Mouse (Mus musculus) embryonic facial prominence, embryonic 10.5 days (tissue): ENCODE results near the gene Aqp7. TPM values are rescaled to one million over a fixed set of nuclear protein-coding genes. Genes with fewer than 3 reads are reported as not detected.

Source experiments
- DNase-seq: peaks from one replicate; pipeline ENCODE4 v3.0.0-alpha.2; 2017; ENCODE audit warnings: low spot score
- H3K27ac ChIP-seq: fragments of 300-500 bp; sonication (generic); replicated peaks from 2 replicates; pipeline ENCODE4 v1.5.1; 2016; ENCODE audit warnings: mild to moderate bottlenecking
- H3K27me3 ChIP-seq: fragments of 300-500 bp; sonication (generic); replicated peaks from 2 replicates; pipeline ENCODE4 v1.6.1; 2016; ENCODE audit warnings: low read depth, mild to moderate bottlenecking; ENCODE audit not compliant: poor library complexity, severe bottlenecking
- H3K36me3 ChIP-seq: fragments of 300-500 bp; sonication (generic); replicated peaks from 2 replicates; pipeline ENCODE4 v1.6.1; 2016; ENCODE audit warnings: mild to moderate bottlenecking, moderate library complexity
- H3K4me1 ChIP-seq: fragments of 300-500 bp; sonication (generic); 2 replicates; pipeline ENCODE4 v1.6.1; 2016
- H3K4me3 ChIP-seq: fragments of 300-500 bp; sonication (generic); 2 replicates; pipeline ENCODE4 v1.5.1; 2016; ENCODE audit warnings: mild to moderate bottlenecking, moderate library complexity
- H3K9me3 ChIP-seq: fragments of 300-500 bp; sonication (generic); 2 replicates; pipeline ENCODE4 v1.6.1; 2016; ENCODE audit warnings: mild to moderate bottlenecking
- WGBS: fragments of 180-500 bp; shearing (Covaris S2); methylation state at CpG from one replicate; pipeline ENCODE4 v1.1.7; 2016; 5-methylcytosine and 5-hydroxymethylcytosine counted together
- polyA plus RNA-seq: library from polyadenylated mRNA; unstranded; fragments of >200 nt; fragmentation: Nextera tagmentation; extraction: Ambion mirVana; gene quantifications from 2 replicates; pipeline ENCODE4 v1.2.1, GENCODE M21; 2016

Gene Aqp7
- polyA plus RNA-seq, 1 experiment from 2014 or later = not detected

- 78% methylated on average over 13 of the region's 13 CpGs for WGBS
- Histone ChIP-seq H3K36me3 (no peaks in the 10 kb centered on the region), H3K27ac (no peak overlapping the region)
Observed at GRCm38 (mm10) chr4:41055111-41055510, 7.2 kb upstream of the Aqp7 start.

GRCm38 (mm10) chr4:41051781-41052180 is 3.8 kb upstream of the Aqp7 start:
- DNase-seq = no peak
- Histone ChIP-seq H3K27me3 (no peaks in the 10 kb centered on the region), H3K9me3 (no peaks in the 10 kb centered on the region), H3K27ac (no peak overlapping the region), H3K4me3 (no peak overlapping the region), H3K4me1 (peaks cover 26% of the 10 kb centered on the region), H3K36me3 (no peaks in the 10 kb centered on the region)
- WGBS = 73% methylated on average over 7 of the region's 7 CpGs

More at GRCm38 (mm10) chr4:41055111-41055510, 7.2 kb upstream of the Aqp7 start:
- Histone ChIP-seq H3K27me3 (no peaks in the 10 kb centered on the region), H3K4me3 (no peak overlapping the region), H3K4me1 (peaks cover 11% of the 10 kb centered on the region), H3K9me3 (no peaks in the 10 kb centered on the region)
- no peak for DNase-seq

- Histone ChIP-seq H3K4me1 (peaks cover 26% of the 10 kb centered on the region), H3K27ac (peak overlapping the region; percentile 58), H3K9me3 (no peaks in the 10 kb centered on the region), H3K27me3 (no peaks in the 10 kb centered on the region), H3K36me3 (no peaks in the 10 kb centered on the region), H3K4me3 (peak overlapping the region; percentile 38)
- peak; percentile 86 for DNase-seq
- 37% methylated on average over 16 of the region's 16 CpGs for WGBS
Observed at GRCm38 (mm10) chr4:41050726-41051675, 3.1 kb upstream of the Aqp7 start.

DNA sequence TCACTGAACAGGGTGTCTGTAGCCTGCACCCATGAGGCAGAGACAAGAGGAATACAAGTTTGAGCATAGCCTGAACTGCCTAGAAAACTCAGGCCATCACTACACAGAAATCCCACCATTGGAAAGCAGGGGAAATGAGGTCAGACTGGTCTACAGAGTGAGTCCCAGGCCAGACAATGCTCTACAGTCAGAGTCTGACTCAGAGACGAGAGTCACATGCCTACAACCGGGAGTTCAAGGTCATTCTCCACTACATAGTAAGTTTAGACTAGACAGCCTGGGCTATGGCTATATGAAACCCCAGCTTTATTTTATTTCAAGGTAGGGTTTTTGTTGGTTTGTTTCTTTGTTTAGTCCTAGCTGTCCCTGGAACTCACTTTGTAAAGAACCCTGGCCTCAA is 987 bp upstream of the Aqp7 start:
- Histone ChIP-seq H3K4me3 (no peak overlapping the region), H3K27me3 (no peaks in the 10 kb centered on the region), H3K36me3 (no peaks in the 10 kb centered on the region), H3K27ac (no peak overlapping the region), H3K9me3 (no peaks in the 10 kb centered on the region), H3K4me1 (peaks cover 19% of the 10 kb centered on the region)
- WGBS = 67% methylated on average over 2 of the region's 2 CpGs
- no peak for DNase-seq

DNA sequence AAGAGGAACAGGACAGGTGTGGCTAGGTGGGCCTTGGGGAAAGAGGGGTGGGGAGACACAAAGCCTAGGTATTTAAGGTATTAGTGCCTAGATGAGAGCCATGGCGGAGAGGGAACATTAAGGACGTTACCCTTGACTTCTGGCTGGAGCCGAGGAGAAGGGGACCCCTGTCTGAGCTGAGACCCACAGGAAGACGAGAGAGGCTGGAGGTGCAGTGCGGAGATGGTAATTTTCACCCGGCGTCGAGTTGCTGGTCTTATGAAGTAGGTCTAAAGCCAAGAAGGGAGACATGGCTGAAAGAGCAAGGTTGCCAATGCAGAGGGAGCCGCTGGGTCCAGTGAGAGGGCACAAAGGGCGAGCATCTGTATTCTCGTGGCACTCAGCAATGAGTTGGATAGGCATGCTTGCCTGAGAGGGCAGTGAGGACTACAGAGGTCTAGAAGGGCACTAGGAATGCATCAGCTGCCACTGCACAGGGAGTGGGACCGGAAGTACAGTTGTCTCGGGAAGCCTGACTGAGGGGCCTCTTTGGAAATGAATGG is 1.6 kb downstream of the Aqp7 start:
- 83% methylated on average over 13 of the region's 13 CpGs for WGBS
- no peak overlapping the region for H3K27ac ChIP-seq
- no peak for DNase-seq
- no peaks in the 10 kb centered on the region for H3K36me3 ChIP-seq
- H3K4me1 ChIP-seq = peaks cover 19% of the 10 kb centered on the region
- H3K27me3 ChIP-seq = no peaks in the 10 kb centered on the region
- no peaks in the 10 kb centered on the region for H3K9me3 ChIP-seq
- no peak overlapping the region for H3K4me3 ChIP-seq

DNA sequence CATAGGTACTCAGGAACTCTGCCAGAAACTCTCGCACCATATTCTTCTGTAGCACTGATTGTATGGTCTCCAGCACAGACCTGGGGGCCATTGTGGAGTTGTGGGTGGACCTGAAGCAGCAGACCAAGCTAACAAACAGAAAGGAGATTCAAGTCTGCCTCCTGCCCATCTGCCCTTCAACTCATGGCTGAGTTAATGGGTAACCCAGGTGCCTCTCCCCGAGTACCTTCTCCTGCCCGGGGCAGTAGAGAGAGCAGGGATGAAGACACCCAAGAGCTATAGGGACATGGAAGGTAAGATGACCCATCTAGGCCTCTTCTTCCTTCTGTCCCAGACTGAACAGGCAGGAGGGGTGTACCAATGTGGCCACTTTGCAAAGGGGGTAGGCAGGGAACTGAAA is 2.7 kb downstream of the Aqp7 start:
- H3K4me1 ChIP-seq = peaks cover 15% of the 10 kb centered on the region
- no peaks in the 10 kb centered on the region for H3K27me3 ChIP-seq
- H3K27ac ChIP-seq = no peak overlapping the region
- 89% methylated on average over 3 of the region's 3 CpGs for WGBS
- no peak overlapping the region for H3K4me3 ChIP-seq
- H3K9me3 ChIP-seq = no peaks in the 10 kb centered on the region
- no peak for DNase-seq
- H3K36me3 ChIP-seq = no peaks in the 10 kb centered on the region

- Histone ChIP-seq H3K27me3 (no peaks in the 10 kb centered on the region), H3K4me3 (no peak overlapping the region), H3K4me1 (peaks cover 15% of the 10 kb centered on the region), H3K27ac (no peak overlapping the region), H3K36me3 (no peaks in the 10 kb centered on the region), H3K9me3 (no peaks in the 10 kb centered on the region)
- DNase-seq = no peak
- 70% methylated on average over 5 of the region's 5 CpGs for WGBS
Observed at GRCm38 (mm10) chr4:41043961-41044360, 4.0 kb downstream of the Aqp7 start.

DNA sequence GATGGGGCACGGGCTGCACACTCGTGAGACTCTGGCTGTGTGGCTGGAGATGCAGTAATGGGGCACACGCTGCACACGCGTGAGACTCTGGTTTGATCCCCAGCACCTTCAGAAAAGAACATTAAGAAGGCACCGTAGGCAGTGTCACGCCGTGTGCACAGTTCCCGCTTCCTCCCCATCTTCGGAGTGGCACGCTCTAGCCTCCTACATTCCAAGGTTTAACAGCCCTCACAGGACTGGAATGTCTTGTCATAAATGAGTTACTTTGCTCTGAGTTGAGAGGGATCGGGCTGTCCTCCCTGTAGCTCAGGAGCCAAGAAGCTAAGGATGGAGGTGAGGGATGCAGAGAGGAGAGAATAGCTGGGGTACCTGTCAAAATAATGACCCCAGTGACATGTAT is 5.1 kb downstream of the Aqp7 start:
- Histone ChIP-seq H3K9me3 (no peaks in the 10 kb centered on the region), H3K4me1 (peaks cover 7% of the 10 kb centered on the region), H3K36me3 (no peaks in the 10 kb centered on the region), H3K27me3 (no peaks in the 10 kb centered on the region), H3K27ac (no peak overlapping the region), H3K4me3 (no peak overlapping the region)
- DNase-seq = no peak
- WGBS = 87% methylated on average over 12 of the region's 12 CpGs

- no peaks in the 10 kb centered on the region for H3K9me3 ChIP-seq
- no peak overlapping the region for H3K27ac ChIP-seq
- H3K36me3 ChIP-seq = no peaks in the 10 kb centered on the region
- WGBS = 82% methylated on average over 7 of the region's 7 CpGs
- H3K4me3 ChIP-seq = no peak overlapping the region
- H3K27me3 ChIP-seq = no peaks in the 10 kb centered on the region
- no peaks in the 10 kb centered on the region for H3K4me1 ChIP-seq
- no peak for DNase-seq
Observed at GRCm38 (mm10) chr4:41040983-41041382, 7.0 kb downstream of the Aqp7 start.

DNA sequence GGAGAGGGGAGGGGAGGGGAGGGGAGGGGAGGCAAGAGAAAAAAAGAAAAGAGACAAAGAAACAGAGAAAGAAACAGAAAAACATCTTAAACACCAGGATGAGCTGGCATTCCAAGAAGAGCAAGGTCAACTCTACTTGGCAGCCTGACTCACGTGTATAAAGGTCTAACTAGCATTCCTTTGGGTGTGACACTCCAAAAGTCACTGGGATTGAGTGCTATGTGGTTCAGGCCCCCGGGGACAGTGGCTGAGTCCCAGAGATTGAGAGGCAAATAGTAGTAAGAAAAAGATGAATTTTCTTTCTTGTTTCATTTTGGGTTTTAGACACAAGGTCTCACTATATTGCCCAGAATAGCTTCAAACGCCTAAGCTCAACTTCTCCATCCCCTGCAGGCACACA is 10.0 kb downstream of the Aqp7 start:
- no peak for DNase-seq
- Histone ChIP-seq H3K36me3 (no peaks in the 10 kb centered on the region), H3K9me3 (no peaks in the 10 kb centered on the region), H3K4me1 (no peaks in the 10 kb centered on the region), H3K27ac (no peak overlapping the region), H3K27me3 (no peaks in the 10 kb centered on the region), H3K4me3 (no peak overlapping the region)
- 61% methylated on average over 3 of the region's 3 CpGs for WGBS

DNA sequence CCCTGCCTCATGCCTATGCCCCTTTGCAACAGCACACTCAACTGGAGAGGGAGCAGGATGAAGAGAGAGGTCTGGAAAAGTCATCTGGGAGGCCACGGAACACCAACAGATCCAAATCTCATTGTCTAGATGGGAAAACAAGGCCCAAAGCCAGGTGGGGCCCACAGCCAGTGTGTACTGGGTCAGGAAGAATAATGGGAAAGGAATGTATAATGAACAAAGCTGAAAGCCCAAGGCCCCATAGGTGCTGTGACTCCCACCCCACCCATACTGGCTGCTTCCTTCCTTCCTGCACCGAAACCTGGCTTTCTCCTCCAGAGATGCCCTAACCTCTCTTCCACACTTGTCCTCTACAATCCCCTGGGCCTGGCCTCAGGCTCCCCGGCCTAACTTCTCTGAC is 16.7 kb downstream of the Aqp7 start:
- no peak for DNase-seq
- no peak overlapping the region for H3K4me3 ChIP-seq
- WGBS = 68% methylated on average over 3 of the region's 3 CpGs
- H3K27me3 ChIP-seq = no peaks in the 10 kb centered on the region
- H3K27ac ChIP-seq = no peak overlapping the region; the same call in 1 of the 2 replicates
- H3K9me3 ChIP-seq = no peaks in the 10 kb centered on the region
- H3K4me1 ChIP-seq = peaks cover 13% of the 10 kb centered on the region
- H3K36me3 ChIP-seq = peaks cover 24% of the 10 kb centered on the region

DNA sequence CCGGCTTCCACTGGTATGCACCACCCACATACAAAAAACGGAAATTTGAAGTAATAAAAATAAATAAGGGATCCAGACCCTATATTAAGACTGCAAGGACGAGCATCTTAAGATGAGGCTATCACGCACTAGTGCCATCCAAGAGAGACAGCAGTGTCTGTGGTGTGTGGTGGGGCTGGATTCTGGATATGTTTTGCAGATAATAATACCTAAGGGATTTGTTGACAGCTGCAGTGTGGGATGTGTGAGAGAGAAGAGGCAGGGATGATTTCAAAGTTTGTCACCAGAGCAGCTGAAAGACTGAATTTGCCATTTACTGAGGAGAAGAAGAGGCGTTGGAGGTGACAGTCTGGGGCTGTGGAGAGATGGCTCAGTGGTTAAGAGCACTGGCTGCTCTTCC is 18.6 kb downstream of the Aqp7 start:
- H3K4me1 ChIP-seq = peaks cover 13% of the 10 kb centered on the region

DNA sequence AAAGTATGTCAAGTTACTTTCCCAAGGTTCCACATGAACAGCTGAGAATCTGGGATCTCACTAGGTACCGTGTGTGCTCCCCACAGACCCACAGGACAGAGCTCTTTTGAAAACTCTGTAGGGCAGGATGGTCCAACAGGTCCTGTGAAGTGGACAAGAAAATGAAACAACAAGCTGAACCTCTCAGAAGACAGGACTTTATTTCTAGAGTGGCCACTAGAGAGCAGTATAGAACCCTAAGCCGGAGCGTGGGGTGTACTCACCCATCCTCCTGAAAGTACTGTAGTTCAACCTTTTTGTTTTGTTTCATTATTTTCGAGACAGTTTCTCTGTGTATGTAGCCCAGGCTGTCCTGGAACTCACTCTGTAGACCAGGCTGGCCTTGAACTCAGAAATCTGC is 19.7 kb downstream of the Aqp7 start:
- Histone ChIP-seq H3K36me3 (peaks cover 51% of the 10 kb centered on the region), H3K9me3 (no peaks in the 10 kb centered on the region), H3K27ac (no peak overlapping the region), H3K27me3 (no peaks in the 10 kb centered on the region), H3K4me3 (no peak overlapping the region), H3K4me1 (peaks cover 13% of the 10 kb centered on the region)
- no peak for DNase-seq
- 82% methylated on average over 4 of the region's 4 CpGs for WGBS

More for the DNA sequence above, 18.6 kb downstream of the Aqp7 start:
- WGBS = 90% methylated on average over 5 of the region's 5 CpGs
- no peak for DNase-seq
- Histone ChIP-seq H3K36me3 (peaks cover 40% of the 10 kb centered on the region), H3K27ac (no peak overlapping the region), H3K27me3 (no peaks in the 10 kb centered on the region), H3K9me3 (no peaks in the 10 kb centered on the region), H3K4me3 (no peak overlapping the region)
